8 mouse cellular contexts compared by ENCODE assay signal in the genomic region with DNA sequence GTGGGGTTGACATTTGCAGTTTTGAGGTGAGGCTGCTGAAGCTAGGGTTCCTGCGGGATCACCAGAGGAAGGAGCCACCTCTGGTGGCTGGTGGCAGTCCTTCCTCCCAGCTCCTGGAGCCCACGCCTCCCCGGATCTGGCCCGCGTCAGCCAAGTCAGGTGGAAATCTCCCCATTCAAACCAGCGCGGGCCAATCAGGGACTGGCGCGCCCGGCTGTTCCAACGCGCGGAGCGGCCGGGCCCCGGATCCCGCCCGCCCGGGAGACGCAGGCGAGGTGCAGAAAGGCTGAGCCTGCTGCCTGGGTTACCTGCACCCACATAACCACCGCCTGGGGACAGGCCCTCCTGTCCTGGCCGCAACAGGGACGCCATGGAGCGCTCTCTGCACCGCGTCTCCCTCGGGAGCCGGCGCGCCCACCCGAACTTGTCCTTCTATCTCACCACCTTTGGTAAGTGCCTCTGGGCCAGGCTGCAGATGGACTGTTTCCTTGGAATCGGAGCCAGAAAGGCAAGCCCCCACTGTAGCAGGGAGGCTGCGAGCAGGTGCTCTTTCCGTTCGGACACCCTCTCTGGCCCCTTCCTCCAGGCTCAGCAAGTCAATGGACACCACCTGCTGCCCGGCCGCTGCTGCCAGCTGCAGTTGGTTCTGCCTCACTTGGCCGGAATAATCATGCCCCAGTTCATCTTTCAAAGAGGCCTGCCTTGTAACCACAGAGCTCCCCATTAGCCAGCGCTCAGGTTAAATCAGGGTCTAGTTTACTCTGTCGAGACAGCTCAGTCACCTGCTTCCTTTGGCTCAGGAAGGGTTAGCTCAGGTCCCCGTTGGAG. TPM values are rescaled to one million over a fixed set of nuclear protein-coding genes. Genes with fewer than 3 reads are reported as not detected.
A peak's percentile ranks its signal among the peaks of the same experiment; 100 is the strongest.
DNase-seq lines count a peak whose midpoint lies in the region; ATAC-seq and TF ChIP-seq lines count a peak whose summit lies in the region.

No protein-coding gene starts in this region.

- H3K9me3 ChIP-seq in ES-Bruce4 (replicated peaks; ENCODE audit: control insufficient read depth, insufficient read depth, low read length, poor library complexity, severe bottlenecking): no peaks in the 10 kb centered on the region; the same call in 1 of the 2 replicates
- H3K9me3 ChIP-seq in embryonic facial prominence, embryonic 13.5 days: no peaks in the 10 kb centered on the region

- no peak for TF ChIP-seq EP300 in ES-Bruce4 (IDR thresholded peaks at IDR 0.05; ENCODE audit: insufficient read depth, low read depth, low read length)

- no peak for TF ChIP-seq POLR2A in ES-Bruce4 (IDR thresholded peaks at IDR 0.05; ENCODE audit: insufficient read depth, low read length)

- WGBS in embryonic facial prominence, embryonic 13.5 days: 3% methylated on average over 42 of the region's 42 CpGs

- H3K27me3 ChIP-seq in ES-Bruce4 (ENCODE audit: control insufficient read depth, insufficient read depth, low read length, poor library complexity, severe bottlenecking): no peaks in the 10 kb centered on the region; the same call in 1 of the 2 replicates
- peaks cover 40% of the 10 kb centered on the region for H3K27me3 ChIP-seq in embryonic facial prominence, embryonic 13.5 days

- H3K4me2 ChIP-seq in embryonic facial prominence, embryonic 13.5 days: peak overlapping the region; percentile 78

- peak; percentile 71 for DNase-seq in adrenal gland, postnatal 10 days
- peak; percentile 47 to 49 for DNase-seq in heart, postnatal 36 days
- peak; percentile 36 to 50 for DNase-seq in layer of hippocampus, postnatal 14 days (ENCODE audit: low spot score in 2 of 2)
- peak; percentile 60 for DNase-seq in lung, postnatal 25 days (ENCODE audit: low spot score)
- DNase-seq in right cerebral cortex, postnatal 14 days: peak; percentile 37
- no peak for DNase-seq in adipocyte (ENCODE audit: low spot score)

- intact Hi-C loops in heart, postnatal 36 days (cut with DNase I): no loop called here

- H3K27ac ChIP-seq in ES-Bruce4 (ENCODE audit: insufficient read depth, low read length): no peak overlapping the region
- 0 out of 2 replicates have a peak overlapping the region, but pooled peaks have one; percentile 39 for H3K27ac ChIP-seq in embryonic facial prominence, embryonic 13.5 days

- H3K9ac ChIP-seq in ES-Bruce4 (ENCODE audit: low read depth, poor library complexity, severe bottlenecking): peak overlapping the region; percentile 56
- peak overlapping the region; percentile 63 for H3K9ac ChIP-seq in embryonic facial prominence, embryonic 13.5 days

- H3K36me3 ChIP-seq in ES-Bruce4 (ENCODE audit: control insufficient read depth, insufficient read depth, low read length, poor library complexity, severe bottlenecking): no peaks in the 10 kb centered on the region
- H3K36me3 ChIP-seq in embryonic facial prominence, embryonic 13.5 days: no peaks in the 10 kb centered on the region

- ATAC-seq in embryonic facial prominence, embryonic 13.5 days (ENCODE audit: insufficient number of reproducible peaks, insufficient read depth, low FRiP score, low TSS enrichment, low read depth): peak; percentile 73

- H3K4me1 ChIP-seq in ES-Bruce4 (ENCODE audit: control insufficient read depth, insufficient read depth, low read length): no peaks in the 10 kb centered on the region
- H3K4me1 ChIP-seq in embryonic facial prominence, embryonic 13.5 days: peaks cover 19% of the 10 kb centered on the region

- TF ChIP-seq CTCF in ES-Bruce4 (IDR thresholded peaks at IDR 0.05; ENCODE audit: low read depth, low read length): no peak

- H3K4me3 ChIP-seq in ES-Bruce4 (ENCODE audit: low read depth, low read length): peak overlapping the region; percentile 74
- peak overlapping the region; percentile 46 for H3K4me3 ChIP-seq in embryonic facial prominence, embryonic 13.5 days

RNA-seq across cellular contexts. Expression of gene Rgs3, which starts 23.8 kb away (rescaled TPM):
- 15.3 and 17.8 TPM in 2 replicates for polyA plus RNA-seq in ES-Bruce4 (2011; ENCODE audit: insufficient read depth, insufficient read length, low read depth, missing spikeins)
- 10 to 100 TPM; 37.0 to 58.7 TPM for total RNA-seq in adrenal gland, postnatal 10 days (2021)
- polyA plus RNA-seq in embryonic facial prominence, embryonic 13.5 days (2015; fragmentation: Nextera tagmentation; extraction: Ambion mirVana): 50.8 and 53.2 TPM in 2 replicates
- 10 to 100 TPM; 26.8 to 37.1 TPM for total RNA-seq in heart, postnatal 36 days (2021)
- total RNA-seq in layer of hippocampus, postnatal 14 days (2021): 10 to 100 TPM; 24.4 to 26.5 TPM

RNA-seq across cellular contexts. Expression of gene 4933430I17Rik, which starts 58.3 kb away (rescaled TPM):
- polyA plus RNA-seq in ES-Bruce4 (2011; ENCODE audit: insufficient read depth, insufficient read length, low read depth, missing spikeins): 1.3 and 1.5 TPM in 2 replicates
- under 1 TPM; 0.42 to 0.58 TPM for total RNA-seq in adrenal gland, postnatal 10 days (2021)
- 0.39 and 0.49 TPM in 2 replicates for polyA plus RNA-seq in embryonic facial prominence, embryonic 13.5 days (2015; fragmentation: Nextera tagmentation; extraction: Ambion mirVana)
- under 1 TPM in 1 of 2 experiments, not detected in 1; 0.22 TPM for total RNA-seq in heart, postnatal 36 days (2021)
- under 1 TPM; 0.30 to 0.57 TPM for total RNA-seq in layer of hippocampus, postnatal 14 days (2021)

RNA-seq across cellular contexts. Expression of gene Pole3, which starts 58.6 kb away (rescaled TPM):
- 32.3 and 34.0 TPM in 2 replicates for polyA plus RNA-seq in ES-Bruce4 (2011; ENCODE audit: insufficient read depth, insufficient read length, low read depth, missing spikeins)
- total RNA-seq in adrenal gland, postnatal 10 days (2021): 10 to 100 TPM; 40.3 to 46.7 TPM
- 94.5 and 99.0 TPM in 2 replicates for polyA plus RNA-seq in embryonic facial prominence, embryonic 13.5 days (2015; fragmentation: Nextera tagmentation; extraction: Ambion mirVana)
- 10 to 100 TPM; 17.1 to 20.2 TPM for total RNA-seq in heart, postnatal 36 days (2021)
- total RNA-seq in layer of hippocampus, postnatal 14 days (2021): 10 to 100 TPM; 23.8 to 26.3 TPM
